In genomic region chr1:61742831-61743230, GRCm38 (mm10) we compare ENCODE assay signal across 16 mouse cellular contexts.
"Had no signal": no experiment of that assay in that cellular context is flagged by ENCODE, and none has a peak within 500 bp of the region (broad histone marks: within the 10 kb centered on the region; RNA-seq: fewer than 3 reads in every experiment).

No protein-coding gene starts in this region.

- H3K9ac ChIP-seq: limb, embryonic 12.5 days; limb, embryonic 15.5 days; liver, embryonic 14.5 days; liver, postnatal 0 days; stomach, embryonic 15.5 days had no signal

- ATAC-seq: intestine, postnatal 0 days; liver, postnatal 0 days had no signal

- DNase-seq: kidney, adult 2 months; kidney, postnatal 25 days; layer of hippocampus, adult 9-11 months; liver, postnatal 0 days; lung, postnatal 4 days; midbrain, embryonic 14.5 days; thymus, postnatal 25 days had no signal

- H3K27me3 ChIP-seq: limb, embryonic 12.5 days; limb, embryonic 15.5 days; stomach, embryonic 15.5 days had no signal

- H3K4me2 ChIP-seq: limb, embryonic 12.5 days; limb, embryonic 15.5 days; liver, embryonic 11.5 days; midbrain, embryonic 11.5 days; stomach, embryonic 15.5 days had no signal

- H3K36me3 ChIP-seq: limb, embryonic 12.5 days; limb, embryonic 15.5 days; stomach, embryonic 15.5 days had no signal

- H3K4me1 ChIP-seq: limb, embryonic 12.5 days; limb, embryonic 15.5 days; stomach, embryonic 15.5 days had no signal

- H3K4me3 ChIP-seq: layer of hippocampus, adult 2 months; limb, embryonic 12.5 days; limb, embryonic 15.5 days; stomach, embryonic 15.5 days had no signal

- H3K27ac ChIP-seq: kidney, postnatal 0 days; layer of hippocampus, adult 2 months; limb, embryonic 12.5 days; limb, embryonic 15.5 days; liver, embryonic 14.5 days; stomach, embryonic 15.5 days had no signal

- H3K9me3 ChIP-seq: limb, embryonic 12.5 days; limb, embryonic 15.5 days; stomach, embryonic 15.5 days had no signal
